8 mouse cellular contexts compared by ENCODE assay signal in the genomic region with DNA sequence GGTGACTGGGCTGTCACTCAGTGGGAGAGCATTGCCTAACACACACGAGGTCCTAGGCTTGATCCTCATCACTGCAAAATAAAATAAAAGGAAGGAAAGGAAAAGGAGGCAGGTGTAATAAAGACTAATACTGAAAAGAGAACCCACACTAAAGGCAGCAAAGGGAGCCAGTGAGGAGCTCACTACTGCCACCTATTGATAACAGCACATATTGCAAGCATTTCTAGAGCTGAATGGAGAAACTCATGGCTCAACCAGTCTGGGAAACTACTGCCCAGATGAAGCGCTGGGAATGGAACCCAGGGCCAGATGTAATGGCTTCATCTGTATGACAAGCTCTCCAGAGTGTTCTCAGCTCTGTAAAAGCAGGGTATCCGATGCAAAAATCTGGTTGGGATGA. TPM values are rescaled to one million over a fixed set of nuclear protein-coding genes. Genes with fewer than 3 reads are reported as not detected.
DNase-seq lines count a peak whose midpoint lies in the region; ATAC-seq and TF ChIP-seq lines count a peak whose summit lies in the region.

No protein-coding gene starts in this region.

- H3K4me2 ChIP-seq in lung, postnatal 0 days (replicated peaks; ENCODE audit: low read depth, low read length) = no peak overlapping the region

- H3K4me3 ChIP-seq in MEL (ENCODE audit: control insufficient read depth in 1 of 2, insufficient read depth in 1 of 2, low read depth in 2 of 2, low read length in 2 of 2) = no peak overlapping the region
- no peak overlapping the region for H3K4me3 ChIP-seq in lung, postnatal 0 days (ENCODE audit: low read depth, low read length)

- TF ChIP-seq CTCF in MEL (IDR thresholded peaks at IDR 0.05 in 2 of 3, conservative IDR thresholded peaks at IDR 0.05 in 1 of 3; ENCODE audit: control insufficient read depth in 1 of 3, insufficient read depth in 1 of 3, low read depth in 2 of 3, low read length in 3 of 3, poor library complexity in 1 of 3, severe bottlenecking in 1 of 3) = peak; percentile 50 to 90 (median 84)
- TF ChIP-seq CTCF in lung, postnatal 0 days (IDR thresholded peaks at IDR 0.05) = peak; percentile 77

- WGBS in lung, postnatal 0 days = 46% methylated on average over 3 of the region's 3 CpGs

- peak; percentile 73 for TF ChIP-seq RAD21 in MEL (IDR thresholded peaks at IDR 0.05; ENCODE audit: low read depth, low read length)

- TF ChIP-seq EP300 in MEL (IDR thresholded peaks at IDR 0.05; ENCODE audit: low read depth in 1 of 2, low read length in 2 of 2) = no peak
- no peak for TF ChIP-seq EP300 in lung, postnatal 0 days (IDR thresholded peaks at IDR 0.05)

- no peak overlapping the region for H3K9ac ChIP-seq in MEL (ENCODE audit: control insufficient read depth, low read depth, low read length, poor library complexity, severe bottlenecking)
- H3K9ac ChIP-seq in lung, postnatal 0 days (replicated peaks; ENCODE audit: low read depth) = no peak overlapping the region

- DNase-seq in adrenal gland, adult 2 months = peak; percentile 25
- DNase-seq in adrenal gland, postnatal 25 days = no peak
- DNase-seq in layer of hippocampus, adult 11-12 months (ENCODE audit: low spot score) = peak; percentile 56
- no peak for DNase-seq in layer of hippocampus, postnatal 25 days (ENCODE audit: extremely low spot score in 1 of 2, low spot score in 1 of 2)
- peak; percentile 74 for DNase-seq in MEL (ENCODE audit: low read depth, low spot score)
- DNase-seq in lung, postnatal 0 days (ENCODE audit: low spot score) = peak; percentile 34
- no peak for DNase-seq in urinary bladder, postnatal 14 days (ENCODE audit: low spot score)

- no peaks in the 10 kb centered on the region for H3K36me3 ChIP-seq in MEL (ENCODE audit: control insufficient read depth in 1 of 2, insufficient read depth in 2 of 2, low read length in 2 of 2)
- no peaks in the 10 kb centered on the region for H3K36me3 ChIP-seq in lung, postnatal 0 days (ENCODE audit: insufficient read depth, low read length)

- ATAC-seq in erythroid progenitor cell, adult 5-6 weeks (replicated peaks; ENCODE audit: low FRiP score, poor library complexity, severe bottlenecking) = peak; percentile 71
- no peak for ATAC-seq in lung, postnatal 0 days

- H3K27ac ChIP-seq in MEL (ENCODE audit: control insufficient read depth, low read depth, low read length) = no peak overlapping the region
- no peak overlapping the region for H3K27ac ChIP-seq in lung, postnatal 0 days (ENCODE audit: low read length)

- no peaks in the 10 kb centered on the region for H3K79me2 ChIP-seq in MEL (ENCODE audit: control insufficient read depth, insufficient read depth, low read length, poor library complexity)

- no peak for TF ChIP-seq POLR2A in MEL (IDR thresholded peaks at IDR 0.05; ENCODE audit: control insufficient read depth in 1 of 2, insufficient read depth in 1 of 2, low read depth in 1 of 2, low read length in 2 of 2, poor library complexity in 1 of 2)

- no peaks in the 10 kb centered on the region for H3K9me3 ChIP-seq in MEL (replicated peaks; ENCODE audit: insufficient read depth, low read length)
- H3K9me3 ChIP-seq in lung, postnatal 0 days (ENCODE audit: low read length) = no peaks in the 10 kb centered on the region

- H3K4me1 ChIP-seq in MEL (ENCODE audit: control insufficient read depth in 1 of 2, insufficient read depth in 2 of 2, low read length in 2 of 2) = 0 out of 4 replicates have a peak, but pooled peaks cover 0 to 8% of the 10 kb centered on the region in 2 experiments
- no peaks in the 10 kb centered on the region for H3K4me1 ChIP-seq in lung, postnatal 0 days (ENCODE audit: insufficient read depth, low read depth, low read length)

- no peaks in the 10 kb centered on the region for H3K27me3 ChIP-seq in MEL (ENCODE audit: control insufficient read depth in 1 of 2, insufficient read depth in 2 of 2, low read length in 2 of 2)
- H3K27me3 ChIP-seq in lung, postnatal 0 days (replicated peaks; ENCODE audit: insufficient read depth, low read length) = no peaks in the 10 kb centered on the region

TF ChIP-seq in MEL, 35 proteins besides CTCF, POLR2A, EP300 and RAD21:
- TF ChIP-seq CHD1 (IDR thresholded peaks at IDR 0.05; ENCODE audit: low read depth, low read length) = no peak
- no peak for TF ChIP-seq ZKSCAN1 (IDR thresholded peaks at IDR 0.05; ENCODE audit: low read depth, low read length)
- TF ChIP-seq HCFC1 (IDR thresholded peaks at IDR 0.05; ENCODE audit: low read depth, low read length) = no peak
- TF ChIP-seq BHLHE40 (IDR thresholded peaks at IDR 0.05; ENCODE audit: borderline replicate concordance, low read depth, low read length) = no peak
- TF ChIP-seq SMC3 (IDR thresholded peaks at IDR 0.05; ENCODE audit: low read depth, low read length) = peak; percentile 71
- TF ChIP-seq TAL1 (IDR thresholded peaks at IDR 0.05; ENCODE audit: low read length) = no peak
- peak; percentile 60 for TF ChIP-seq ZC3H11A (IDR thresholded peaks at IDR 0.05; ENCODE audit: low read depth, low read length)
- TF ChIP-seq TBP (IDR thresholded peaks at IDR 0.05; ENCODE audit: low read depth, low read length) = 0 out of 2 replicates have a peak, but pooled peaks have one; percentile 18
- TF ChIP-seq MAX (IDR thresholded peaks at IDR 0.05; ENCODE audit: low read length) = no peak
- TF ChIP-seq USF1 (IDR thresholded peaks at IDR 0.05; ENCODE audit: low read depth, low read length) = no peak

RNA-seq across cellular contexts. Expression of gene Mtr, which starts 15.0 kb away (rescaled TPM):
- total RNA-seq in adrenal gland, adult 2 months (2021) = 10 to 100 TPM; 16.1 to 21.4 TPM
- 5.9 and 6.3 TPM in 2 replicates for polyA plus RNA-seq in adrenal gland, adult 2 months (2012; rRNA removed)
- 21.4 and 26.1 TPM in 2 replicates for total RNA-seq in adrenal gland, postnatal 25 days (2021)
- total RNA-seq in layer of hippocampus, postnatal 25 days (2021) = 10 to 100 TPM; 16.7 to 17.3 TPM
- 25.5 and 25.6 TPM in 2 replicates for total RNA-seq in MEL (2012; rRNA removed)
- 10 to 100 TPM; 32.2 to 53.0 TPM for polyA plus RNA-seq in MEL (2012; ENCODE audit: insufficient read depth in 1 of 2, insufficient read length in 2 of 2, low read depth in 1 of 2, low replicate concordance in 2 of 2, missing spikeins in 1 of 2)
- 15.5 and 17.2 TPM in 2 replicates for total RNA-seq in erythroid progenitor cell, adult 5-6 weeks (2015; ENCODE audit: low replicate concordance)
- 25.9 and 42.1 TPM in 2 replicates for total RNA-seq in erythroid progenitor cell, adult 5-6 weeks (2017; ENCODE audit: low replicate concordance)
- polyA plus RNA-seq in lung, postnatal 0 days (2015; fragmentation: Nextera tagmentation; extraction: Ambion mirVana) = 4.9 and 5.2 TPM in 2 replicates

Comparison
In these comparisons a context has a peak if more than half of its experiments do, and no peak if none do; other contexts are left out.
1. DNase-seq: peak in adrenal gland, adult 2 months (single experiment), layer of hippocampus, adult 11-12 months (single experiment), MEL (single experiment) and lung, postnatal 0 days (single experiment); none in adrenal gland, postnatal 25 days (single experiment), layer of hippocampus, postnatal 25 days (0 of 2) and urinary bladder, postnatal 14 days (single experiment).